Mouse (Mus musculus) kidney, adult 9 months (tissue): ENCODE measurements around the gene Frmd4b.
A peak's percentile ranks its signal among the peaks of the same experiment; 100 is the strongest.

ENCODE experiments used
- DNase-seq: peaks from one replicate; pipeline ENCODE4 v3.0.0; 2022

Frmd4b gene

DNA sequence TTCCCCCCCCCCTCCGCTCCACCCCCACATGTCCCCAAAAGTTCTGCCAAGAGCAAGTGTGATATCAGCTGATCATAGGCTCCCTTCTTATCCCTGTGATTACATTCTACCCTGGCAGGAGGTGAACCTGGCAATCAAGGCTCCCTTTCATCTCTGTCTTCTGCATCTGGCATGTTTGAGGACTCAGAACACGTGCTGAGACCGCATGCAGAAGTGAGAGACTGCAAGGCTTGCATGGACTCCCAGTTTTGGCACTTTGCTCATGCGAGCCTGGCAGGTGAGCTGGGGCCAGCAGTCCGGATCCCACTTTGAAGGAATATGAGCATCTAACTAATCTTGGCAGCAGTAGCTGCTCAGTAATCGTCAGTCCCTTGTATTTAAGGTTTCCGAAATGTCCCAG is 39.1 kb downstream of the Frmd4b start:
- no peak for DNase-seq

DNA sequence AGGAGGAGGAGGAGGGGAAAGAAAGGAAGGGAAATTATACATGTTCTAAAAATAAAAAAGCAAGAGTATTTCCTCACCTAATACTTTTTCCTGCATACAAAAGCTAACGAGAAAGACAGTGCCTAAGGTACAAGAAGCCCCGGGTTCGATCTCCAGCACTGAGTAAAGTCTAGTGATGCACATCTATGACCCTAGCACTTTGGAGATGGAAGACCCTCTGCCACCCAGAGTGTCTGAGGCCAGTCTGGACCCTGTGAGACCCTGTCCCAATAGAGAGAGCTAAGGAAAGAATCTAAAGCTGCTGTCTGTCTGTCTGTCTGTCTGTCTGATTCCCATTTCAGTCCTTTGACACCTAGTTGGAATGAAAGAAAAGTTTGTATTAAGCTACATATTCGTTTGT is 40.0 kb downstream of the Frmd4b start:
- no peak for DNase-seq

DNA sequence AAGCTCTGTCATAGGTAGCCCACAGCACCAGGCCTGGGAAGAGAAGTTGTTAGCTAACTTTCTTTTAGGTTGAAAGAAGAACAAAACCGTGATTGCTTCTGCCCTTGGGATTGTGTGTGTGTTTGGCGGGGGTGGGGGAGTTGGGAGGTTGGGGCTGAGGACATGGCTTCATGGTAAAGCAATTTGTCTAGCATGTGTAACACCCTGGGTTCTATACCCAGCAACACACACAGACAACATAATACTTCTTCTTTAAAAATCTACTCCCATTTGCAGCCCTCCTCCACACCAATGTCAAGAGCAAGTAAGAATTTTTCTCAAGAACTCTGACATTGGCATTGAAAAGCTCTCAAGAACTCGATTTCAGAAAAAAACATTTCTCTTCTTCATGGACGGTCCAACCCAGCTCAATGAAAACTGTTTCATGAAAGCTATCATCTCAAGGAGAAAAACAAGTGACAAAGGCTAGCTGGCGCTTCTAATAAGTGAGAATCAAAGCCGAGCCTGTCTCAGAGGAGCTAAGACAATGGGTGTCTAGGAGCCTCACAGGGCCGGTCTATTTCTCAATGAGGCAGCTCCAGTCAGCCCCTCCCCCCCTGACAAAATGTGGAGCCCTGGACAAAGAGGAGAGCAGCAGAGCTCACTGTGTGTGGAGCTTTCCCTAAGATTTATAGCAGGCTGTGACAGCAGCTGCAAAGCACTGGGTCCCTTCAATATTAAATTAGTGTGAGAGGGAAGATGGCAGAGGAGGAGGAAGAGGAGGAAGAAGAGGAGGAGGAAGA is 40.6 kb downstream of the Frmd4b start:
- no peak for DNase-seq

DNA sequence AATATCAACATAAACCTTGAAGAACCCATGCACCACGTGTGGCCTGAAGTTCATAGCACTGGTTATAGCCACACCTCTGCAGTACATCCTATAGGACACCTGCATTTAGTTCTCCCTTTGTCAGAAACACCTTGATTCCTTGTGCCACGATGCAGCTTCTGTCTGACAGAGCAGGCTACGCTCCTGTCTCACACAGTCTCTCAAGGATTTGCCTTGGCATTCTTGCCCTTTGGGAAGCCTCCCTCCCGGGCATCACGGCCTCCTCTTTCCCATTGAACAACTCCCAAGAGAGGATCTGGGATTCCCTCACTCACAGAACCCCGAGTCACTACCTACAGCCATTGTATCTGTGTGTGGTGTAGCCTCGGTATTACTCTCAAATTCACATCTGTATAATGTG is 41.2 kb downstream of the Frmd4b start:
- DNase-seq: no peak

DNA sequence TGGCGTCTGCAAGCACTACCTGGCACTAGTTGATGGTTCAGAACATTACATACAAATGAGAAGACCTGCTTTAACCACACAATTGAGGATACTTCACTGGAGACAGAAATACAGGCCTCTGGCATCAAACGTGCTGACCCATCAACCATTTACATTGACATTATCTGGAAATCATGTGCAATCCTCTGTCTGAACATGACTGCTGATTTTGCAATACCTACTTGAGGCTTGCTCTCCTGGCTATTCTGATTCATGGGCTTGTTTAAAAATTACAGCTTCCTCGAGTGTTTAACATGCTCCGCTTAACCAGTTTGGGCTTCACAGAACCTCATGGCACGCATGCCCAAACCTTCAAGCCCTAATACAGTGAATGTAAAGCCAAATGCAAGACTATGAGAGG is 42.4 kb downstream of the Frmd4b start:
- no peak for DNase-seq

DNA sequence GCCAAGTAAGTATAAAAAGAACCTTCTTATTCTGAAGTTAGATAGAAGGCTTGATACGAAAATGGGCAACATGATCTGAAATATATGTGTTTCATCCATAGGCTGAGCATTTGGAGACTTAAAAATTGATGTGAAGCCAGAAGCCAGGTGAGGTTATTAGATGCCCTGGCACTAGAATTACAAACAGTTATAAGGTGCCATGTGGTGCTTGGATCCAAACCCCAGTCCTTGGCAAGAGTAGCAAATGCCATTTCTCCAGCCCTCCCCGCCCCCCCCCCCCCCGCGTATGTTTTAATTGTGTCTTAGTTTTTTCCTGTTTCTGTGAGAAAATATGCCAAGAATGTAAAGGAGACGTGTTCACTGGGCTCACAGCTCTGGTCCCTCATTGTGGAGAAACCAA is 45.1 kb downstream of the Frmd4b start:
- no peak for DNase-seq

DNA sequence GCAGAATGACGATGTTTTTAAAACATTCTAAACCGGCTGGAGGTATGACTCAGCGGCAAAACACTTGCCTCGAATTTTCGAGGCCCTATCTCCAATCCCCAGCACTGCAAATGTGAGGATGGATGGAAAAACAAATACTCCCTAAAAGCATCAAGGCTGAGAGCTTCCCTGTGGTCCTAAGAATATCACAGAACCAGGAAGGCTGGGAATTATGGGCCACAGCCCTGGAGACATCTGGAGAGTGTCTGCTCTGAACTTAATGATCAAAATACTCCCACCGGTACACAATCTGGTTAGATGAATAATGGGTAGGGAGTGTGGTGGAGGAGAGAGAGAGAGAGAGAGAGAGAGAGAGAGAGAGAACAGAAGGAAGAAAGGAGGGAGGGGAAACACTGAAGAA is 48.8 kb downstream of the Frmd4b start:
- DNase-seq: no peak

DNA sequence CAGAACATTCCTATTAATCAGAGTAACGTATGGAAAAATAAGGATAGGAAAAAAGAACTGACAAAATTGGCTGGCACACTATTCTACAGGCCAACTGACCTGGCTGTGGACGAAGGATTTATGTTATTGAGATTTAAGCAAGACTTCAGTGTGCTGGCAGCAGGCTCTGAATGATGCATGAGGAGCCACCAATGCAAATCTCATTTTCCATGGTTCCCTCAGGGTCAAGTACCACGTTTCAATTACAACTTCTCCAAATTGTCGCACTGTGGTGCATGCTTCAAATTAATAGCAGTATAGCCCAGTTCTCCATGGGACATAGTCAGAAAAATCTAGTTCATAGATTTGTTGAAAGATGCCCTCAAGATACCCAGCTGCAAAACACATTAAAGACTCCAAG is 50.6 kb downstream of the Frmd4b start:
- no peak for DNase-seq

DNA sequence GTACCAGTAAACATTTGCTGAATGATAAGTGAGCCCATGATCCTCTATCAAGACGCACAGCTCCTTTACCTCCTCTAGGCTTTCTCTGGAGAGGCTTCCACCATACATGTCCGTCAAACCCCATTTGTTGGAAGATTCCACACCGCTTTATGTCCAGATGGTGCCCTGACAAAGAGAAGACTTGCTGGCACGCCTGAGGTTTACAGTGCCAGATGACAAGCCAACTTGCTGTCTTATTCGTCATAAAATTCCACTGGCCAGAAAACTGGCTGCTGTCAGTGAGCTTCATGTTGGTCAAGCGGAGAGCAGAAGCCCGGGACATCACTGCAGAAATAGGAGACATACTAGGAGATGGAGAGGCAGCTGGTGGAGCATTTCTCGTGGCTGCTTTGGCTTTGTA is 60.2 kb downstream of the Frmd4b start:
- DNase-seq: no peak

DNA sequence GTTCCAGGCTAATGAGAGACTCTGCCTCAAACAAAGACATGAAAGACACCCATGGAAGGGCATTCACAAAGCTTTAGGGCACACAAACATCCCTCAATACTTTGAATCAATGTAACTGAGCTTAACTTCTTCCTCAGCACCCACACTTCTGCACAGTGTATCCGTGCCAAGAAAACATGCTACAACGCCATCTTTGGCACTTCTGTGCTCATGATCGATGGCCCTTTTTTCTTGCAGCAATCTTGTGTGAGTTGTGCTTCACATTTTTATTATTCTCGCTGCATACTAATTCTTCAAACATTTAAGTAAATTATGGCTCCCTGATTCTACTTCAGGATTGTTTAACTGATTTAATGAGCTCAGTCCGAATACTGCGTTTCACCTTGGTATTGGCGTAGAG is 61.7 kb downstream of the Frmd4b start:
- DNase-seq: no peak

DNA sequence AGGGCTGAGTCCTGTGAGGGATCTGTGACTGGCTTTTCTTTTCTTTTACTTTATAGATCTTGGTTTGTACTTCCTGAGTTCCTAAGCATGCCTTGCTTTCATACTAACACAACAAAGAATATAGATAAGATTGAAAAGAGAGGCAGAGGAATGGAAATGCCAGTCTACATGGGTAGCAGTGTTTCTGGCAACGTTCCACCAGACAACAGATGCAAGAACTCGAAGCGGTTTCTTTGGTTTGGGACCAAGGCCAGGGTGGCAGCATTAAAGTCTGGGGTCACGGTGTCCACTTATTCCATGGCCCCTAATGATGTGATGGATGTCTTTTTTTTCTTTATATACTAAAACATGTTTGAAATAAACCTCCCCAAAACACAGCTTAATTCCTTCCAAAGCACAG is 63.9 kb downstream of the Frmd4b start:
- no peak for DNase-seq

DNA sequence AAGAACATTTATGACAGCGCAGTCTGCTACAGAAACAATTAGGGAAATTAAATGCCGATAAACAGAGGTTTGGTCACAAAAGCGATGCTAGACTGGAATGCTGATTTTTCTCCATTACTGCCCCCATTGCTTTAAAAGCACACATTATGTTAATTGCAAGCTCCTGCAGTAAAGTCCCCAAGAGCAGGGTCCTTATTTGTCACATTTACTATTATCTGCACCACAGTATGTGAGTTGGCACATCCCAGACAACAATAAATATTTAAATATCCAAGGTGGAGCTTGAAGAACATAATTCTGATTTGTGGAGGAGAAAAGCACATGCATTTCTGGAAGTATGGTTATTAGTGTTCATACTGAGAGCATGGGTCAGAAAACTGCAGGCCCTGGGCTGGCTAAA is 64.8 kb downstream of the Frmd4b start:
- no peak for DNase-seq

DNA sequence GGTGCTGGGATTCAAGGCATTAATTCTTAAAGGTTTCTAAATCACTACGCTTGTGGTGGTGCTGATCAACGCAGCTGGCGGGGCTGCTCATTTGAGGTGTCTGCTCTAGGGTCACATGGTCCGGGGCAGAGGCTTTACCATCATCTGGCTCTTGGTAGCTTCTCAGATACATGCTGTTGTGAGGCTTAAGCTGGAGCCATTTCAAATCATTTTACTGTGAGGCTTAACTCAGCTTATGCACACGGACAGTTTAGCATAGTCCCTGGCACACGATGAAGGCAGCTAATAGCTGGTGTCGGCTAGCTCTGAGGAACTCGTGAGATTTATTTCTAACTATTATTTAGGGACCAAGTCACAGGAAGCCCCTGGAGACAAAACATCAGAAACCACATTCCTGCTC is 65.5 kb downstream of the Frmd4b start:
- no peak for DNase-seq

DNA sequence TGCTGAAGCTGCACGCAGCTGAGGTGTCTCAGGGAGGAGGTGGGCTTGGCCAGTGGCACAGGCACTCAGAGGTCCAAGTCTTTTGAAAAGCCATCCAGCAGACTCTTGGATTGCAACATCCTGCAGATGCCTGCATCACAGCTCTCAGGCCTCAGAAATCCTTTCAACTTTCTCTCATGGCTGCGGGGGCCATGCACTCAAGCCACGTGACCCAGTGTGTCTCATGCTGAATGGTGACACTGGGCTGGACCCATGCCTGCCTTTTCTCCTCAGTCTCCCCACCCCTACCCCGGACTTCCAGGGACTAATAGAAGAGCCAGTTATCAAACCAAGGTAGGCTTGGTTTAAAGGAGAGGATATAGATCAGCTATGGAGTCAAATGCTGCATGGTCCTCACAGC is 66.2 kb downstream of the Frmd4b start:
- DNase-seq: no peak

DNA sequence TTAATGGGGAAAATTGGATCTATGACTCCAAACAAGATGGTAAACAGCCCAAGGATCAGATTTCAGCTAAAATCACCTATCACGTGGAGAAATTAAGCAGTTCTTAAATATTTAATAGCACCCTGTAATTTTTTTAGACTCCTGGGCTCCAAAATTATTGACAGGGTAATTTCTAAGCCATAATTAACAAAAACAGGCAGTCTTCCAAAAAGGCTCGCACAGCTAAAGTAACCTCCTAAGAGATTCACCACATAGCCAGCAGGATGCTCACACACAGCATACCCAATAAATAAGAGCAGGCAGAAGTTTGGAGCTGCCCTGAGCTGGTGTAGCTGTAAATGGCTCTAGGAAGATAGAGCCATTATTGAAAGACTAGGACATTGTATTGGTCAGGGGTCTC is 76.9 kb downstream of the Frmd4b start:
- DNase-seq: no peak

DNA sequence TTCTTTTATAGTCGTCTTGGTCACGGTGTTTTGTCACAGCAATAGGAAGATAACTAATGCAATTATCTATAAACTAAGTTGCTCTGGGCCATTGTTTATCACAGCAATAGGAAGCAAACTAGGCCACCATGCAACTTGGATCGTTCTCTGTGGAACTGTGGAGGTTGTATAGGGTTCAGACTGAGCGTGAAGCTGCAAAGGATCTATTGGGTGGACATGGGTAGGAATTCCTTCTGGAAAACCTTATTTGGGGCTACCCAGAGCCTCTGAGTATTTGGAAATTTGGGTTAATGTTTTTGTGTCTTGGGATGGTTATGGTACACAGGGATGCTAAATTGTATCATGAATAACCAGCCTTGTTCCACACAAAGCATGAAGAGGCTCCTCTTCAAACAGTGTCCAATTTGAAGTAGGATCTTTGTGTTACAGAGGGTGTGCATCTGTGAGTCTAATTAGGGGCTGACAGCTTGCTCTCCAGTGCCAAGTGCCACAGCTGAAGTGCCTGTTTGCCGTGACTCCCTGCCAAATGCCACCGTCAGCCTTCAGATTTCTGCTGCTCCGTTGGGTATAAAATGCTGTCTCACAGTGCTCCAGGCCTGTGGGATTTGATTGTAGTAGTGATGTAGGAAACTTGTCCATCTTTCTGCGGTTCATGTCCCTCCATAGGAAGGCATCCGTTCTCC is 81.4 kb downstream of the Frmd4b start:
- no peak for DNase-seq

DNA sequence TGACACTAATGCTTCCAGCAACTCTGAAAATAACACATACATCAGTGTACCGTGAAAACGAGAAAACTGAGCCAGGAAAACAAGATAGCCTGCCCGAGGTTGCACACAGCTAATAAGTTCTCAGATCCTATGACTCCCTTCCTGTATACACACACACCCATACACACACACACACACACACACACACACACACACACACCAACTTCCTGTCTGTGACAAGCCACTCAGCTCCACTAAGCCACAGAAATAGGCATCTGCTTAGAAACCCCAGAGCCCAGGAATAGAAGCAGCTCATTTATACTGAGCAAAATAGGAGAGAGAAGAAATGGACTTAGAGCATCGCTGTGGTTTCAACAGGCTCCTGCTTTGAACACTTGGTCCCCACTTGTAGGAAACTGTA is 86.3 kb downstream of the Frmd4b start:
- DNase-seq: no peak

DNA sequence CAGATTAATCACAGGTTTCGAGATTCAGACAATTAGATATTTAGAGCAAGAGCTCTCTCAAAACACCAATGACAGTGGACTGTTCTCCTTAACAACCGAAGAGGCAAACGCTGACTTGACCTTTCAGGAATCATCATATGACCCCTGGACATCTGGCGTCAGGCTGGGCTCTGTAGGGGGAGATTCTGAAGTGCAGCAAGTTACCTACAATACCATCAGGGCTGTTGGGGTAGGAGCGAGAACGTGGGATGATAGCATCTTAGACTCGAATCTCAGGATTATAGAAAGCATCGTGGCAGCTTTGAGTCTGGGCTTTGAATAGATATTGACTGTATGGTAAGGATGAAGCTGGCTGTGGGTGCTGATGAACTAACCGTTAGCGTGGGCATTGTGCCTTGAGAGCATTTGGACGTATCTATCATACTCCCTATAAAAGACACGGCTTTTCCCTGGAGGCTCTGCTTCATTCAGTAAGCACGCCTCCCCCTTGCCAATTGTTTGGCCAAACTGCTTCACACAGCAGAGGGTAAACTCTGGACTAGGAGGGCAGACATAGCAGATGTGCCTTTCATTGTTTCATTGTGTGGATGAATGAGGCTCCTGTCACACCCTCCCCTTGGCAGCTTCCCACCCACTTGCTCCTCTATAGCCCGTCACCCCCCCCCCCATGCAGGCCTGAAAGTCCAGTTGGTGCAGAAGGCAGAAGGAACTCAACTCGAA is 88.2 kb downstream of the Frmd4b start:
- no peak for DNase-seq

DNA sequence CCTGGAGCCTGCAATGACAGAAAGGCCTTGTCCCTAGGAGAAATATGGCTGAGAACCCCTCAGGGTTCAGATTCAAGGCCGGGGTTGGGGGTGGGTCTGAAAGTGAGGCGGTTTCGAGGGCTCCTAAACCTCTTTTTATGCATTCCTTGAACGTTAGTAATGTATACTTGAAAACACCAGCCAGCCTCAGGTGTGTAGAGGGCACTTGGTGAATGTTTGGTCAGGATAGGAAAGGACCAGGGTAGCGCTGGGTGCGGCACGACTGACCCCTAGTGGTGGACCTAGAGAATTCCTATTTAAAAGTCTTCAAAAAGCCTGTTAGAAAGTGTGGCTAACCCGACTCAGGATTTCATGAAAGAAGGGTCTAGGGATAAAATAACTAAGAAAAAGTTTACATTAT is 91.2 kb downstream of the Frmd4b start:
- DNase-seq: no peak

DNA sequence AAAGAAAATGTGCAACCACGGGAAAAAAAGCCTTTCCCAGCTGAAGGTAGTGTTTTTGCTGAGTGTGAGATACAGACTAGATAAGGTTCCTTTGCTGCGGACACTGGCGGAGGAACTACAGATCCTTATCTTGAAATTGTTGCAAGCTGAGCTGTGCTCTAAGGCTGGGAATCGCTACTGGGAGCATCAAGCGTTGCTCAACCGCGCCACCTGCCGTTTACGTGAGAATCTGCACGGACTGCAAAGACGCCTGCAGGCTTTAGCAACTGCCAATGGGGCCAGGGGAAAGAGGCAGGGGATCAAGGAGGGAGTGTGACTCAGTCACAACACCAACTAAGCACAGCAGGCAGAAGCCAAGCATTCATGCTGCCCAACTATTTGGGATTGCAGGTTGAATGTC is 94.2 kb downstream of the Frmd4b start:
- peak; percentile 70 for DNase-seq

DNA sequence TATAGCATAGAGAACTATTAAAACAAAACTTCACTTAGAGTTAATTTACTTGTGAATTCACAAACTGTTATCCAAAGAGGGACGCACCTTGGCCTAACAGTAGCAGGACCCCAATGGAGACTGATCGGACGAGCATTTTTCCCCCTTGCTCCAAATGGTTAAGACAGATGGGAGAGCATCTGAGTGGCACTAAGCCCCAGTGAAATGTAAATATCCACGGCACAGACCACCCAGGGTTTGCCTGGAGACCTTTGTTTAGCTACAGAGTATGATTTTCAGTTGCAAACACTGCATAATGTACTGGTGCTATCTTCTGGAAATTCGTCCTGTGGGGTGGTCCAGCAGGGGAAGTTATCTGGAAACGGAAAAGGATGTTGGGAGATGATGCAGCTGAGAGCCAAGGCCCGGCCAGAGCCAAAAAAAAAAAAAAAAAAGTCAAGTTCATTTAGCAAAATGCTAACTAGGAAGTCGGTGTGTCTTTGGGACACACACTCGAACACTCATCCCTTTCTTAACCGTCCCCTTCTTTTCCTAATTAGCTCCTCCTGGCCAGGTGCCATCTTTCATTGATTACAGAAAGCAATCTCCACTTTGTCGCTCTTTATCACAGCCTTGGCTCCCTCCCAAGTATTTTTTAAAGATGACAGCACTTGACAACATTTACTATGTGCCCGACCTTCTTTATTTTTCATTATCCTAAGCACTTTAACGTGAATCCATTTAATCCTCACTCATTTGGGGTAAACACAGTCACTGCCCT is 95.9 kb downstream of the Frmd4b start:
- no peak for DNase-seq

DNA sequence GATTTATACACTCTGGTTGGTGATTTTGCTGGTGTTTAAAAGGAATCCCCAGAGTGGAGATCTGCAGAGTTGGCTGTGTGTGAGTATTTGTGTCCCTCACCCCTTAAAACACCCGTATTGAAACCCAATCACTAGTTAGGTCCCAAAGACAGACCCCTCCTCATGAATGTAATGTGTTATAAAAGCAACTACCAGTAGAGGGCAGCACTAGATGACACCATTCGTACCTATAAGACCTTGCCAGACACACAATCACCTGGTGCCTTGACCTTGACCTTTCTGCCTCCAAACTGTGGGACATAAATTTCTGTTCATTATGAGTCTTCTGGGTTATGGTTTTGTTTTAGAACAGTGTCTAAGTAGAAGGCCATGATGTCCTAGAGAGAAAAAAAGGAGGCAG is 96.8 kb downstream of the Frmd4b start:
- DNase-seq: no peak

DNA sequence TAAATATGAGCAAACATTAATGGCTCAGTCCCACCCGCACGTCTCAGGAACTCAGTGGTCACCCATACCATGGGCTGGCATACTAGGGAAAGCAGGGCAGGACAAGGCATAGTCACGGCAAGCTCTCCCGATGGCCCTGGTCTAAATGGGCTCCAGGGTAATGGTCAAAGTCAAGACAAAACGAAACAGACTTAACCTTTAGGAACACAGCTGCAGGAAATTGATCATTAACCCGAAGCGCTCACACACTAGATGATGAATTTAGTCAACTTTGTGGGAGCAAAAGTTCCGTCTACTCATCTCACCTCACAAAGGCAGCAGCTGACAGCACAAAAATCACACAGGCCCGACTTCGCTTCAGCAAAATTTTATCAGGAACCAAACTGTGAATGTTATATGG is 97.8 kb downstream of the Frmd4b start:
- peak; percentile 86 for DNase-seq

DNA sequence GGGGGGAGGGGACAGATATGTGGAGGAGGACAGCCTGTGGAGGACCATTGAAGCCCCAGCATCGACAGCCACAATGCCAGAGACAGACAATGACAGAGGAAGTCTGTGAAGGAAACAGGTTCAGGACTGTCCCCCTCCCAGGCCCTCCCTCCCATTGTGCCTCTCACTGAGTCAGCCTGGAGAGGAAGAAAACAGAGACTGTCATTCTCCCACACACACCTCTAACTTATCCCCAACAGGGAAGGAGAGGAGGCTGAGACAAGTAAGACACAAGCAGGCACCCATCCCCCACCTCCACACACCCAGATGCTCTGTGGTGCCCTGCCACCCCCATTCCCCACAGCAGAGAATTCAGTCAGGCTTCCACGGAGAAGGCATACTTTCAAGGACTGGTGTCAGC is 98.9 kb downstream of the Frmd4b start:
- no peak for DNase-seq
